Mouse (Mus musculus) splenic B cell, adult 2 months (primary cell): ENCODE data around the gene Tnrc18.

Experiments
- DNase-seq: peaks from one replicate; pipeline ENCODE4 v3.0.0-alpha.2; 2011; ENCODE audit warnings: low read depth, low spot score
- H3K27me3 ChIP-seq: 2 replicates; pipeline ENCODE4 v1.6.1; 2012; ENCODE audit warnings: mild to moderate bottlenecking, low read length, moderate library complexity, mixed read lengths; ENCODE audit not compliant: control insufficient read depth, poor library complexity, insufficient read depth, severe bottlenecking
- H3K36me3 ChIP-seq: 2 replicates; pipeline ENCODE4 v1.6.1; 2012; ENCODE audit warnings: mild to moderate bottlenecking, low read length, moderate library complexity, mixed read lengths; ENCODE audit not compliant: control insufficient read depth, poor library complexity, insufficient read depth, severe bottlenecking

The Tnrc18 gene

DNA sequence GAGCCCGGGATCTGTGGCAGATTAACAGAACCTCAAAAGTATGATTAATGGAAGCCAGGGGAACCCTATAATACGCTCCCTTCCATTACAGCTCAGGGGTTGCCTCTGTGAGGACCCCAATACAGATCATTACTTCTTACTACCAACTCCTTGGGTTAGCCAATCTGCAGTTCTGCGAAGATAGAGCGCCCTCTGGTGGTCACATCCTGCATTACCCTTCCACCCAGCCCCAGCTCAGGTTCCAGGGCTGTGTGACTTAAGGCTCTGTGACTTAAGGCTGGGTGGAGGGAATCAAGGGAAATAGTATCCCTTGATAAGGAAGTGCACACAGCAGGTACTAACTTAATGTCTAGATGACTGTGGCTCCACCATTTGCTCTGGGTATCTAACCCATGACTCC, 99.4 kb downstream of the Tnrc18 start:
- DNase-seq, result peak; percentile 82
- Histone ChIP-seq H3K27me3 (no peaks in the 10 kb centered on the region), H3K36me3 (no peaks in the 10 kb centered on the region)

DNA sequence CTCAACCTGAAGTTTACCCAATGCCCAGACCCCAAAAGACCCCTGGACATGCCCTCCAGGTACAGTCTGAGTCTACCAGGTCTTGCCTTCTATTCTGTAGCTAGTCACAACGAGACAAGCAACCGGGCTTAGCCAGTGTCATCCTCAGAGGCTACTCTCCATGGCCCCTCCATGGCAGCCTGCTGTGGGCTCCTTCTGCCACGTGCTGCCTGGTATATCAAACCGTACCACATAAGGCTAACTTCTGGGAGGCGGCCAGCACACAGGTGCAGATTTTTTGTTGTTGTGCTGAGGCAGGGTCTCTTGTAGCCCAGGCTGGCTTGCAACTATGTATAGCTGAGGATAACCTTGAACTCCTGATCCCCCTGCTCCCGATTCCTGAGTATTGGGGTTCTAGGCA, 101.4 kb downstream of the Tnrc18 start:
- H3K36me3 ChIP-seq, result no peaks in the 10 kb centered on the region
- DNase-seq, result no peak
- H3K27me3 ChIP-seq, result no peaks in the 10 kb centered on the region; the same call in 1 of the 2 replicates

DNA sequence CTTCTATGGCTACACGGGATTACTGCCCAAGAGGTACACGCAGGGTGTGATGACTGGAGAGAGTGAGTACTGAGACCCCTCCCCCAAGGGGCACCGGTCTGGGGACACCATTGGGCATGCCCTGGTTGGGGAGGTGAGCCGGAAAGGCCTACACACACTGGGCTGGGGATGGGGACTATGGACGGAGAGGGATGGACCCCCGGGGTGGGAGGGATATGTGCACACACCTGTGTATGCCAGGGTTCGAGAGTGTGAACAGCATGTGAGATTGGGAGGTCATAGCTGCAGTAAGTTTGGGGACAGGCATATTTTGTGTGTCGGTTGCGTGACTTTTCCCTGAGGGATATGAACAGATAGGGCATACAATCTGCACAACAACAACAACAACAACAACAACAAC, 102.4 kb downstream of the Tnrc18 start:
- no peaks in the 10 kb centered on the region; the same call in 1 of the 2 replicates for H3K27me3 ChIP-seq
- H3K36me3 ChIP-seq, result no peaks in the 10 kb centered on the region
- no peak for DNase-seq

DNA sequence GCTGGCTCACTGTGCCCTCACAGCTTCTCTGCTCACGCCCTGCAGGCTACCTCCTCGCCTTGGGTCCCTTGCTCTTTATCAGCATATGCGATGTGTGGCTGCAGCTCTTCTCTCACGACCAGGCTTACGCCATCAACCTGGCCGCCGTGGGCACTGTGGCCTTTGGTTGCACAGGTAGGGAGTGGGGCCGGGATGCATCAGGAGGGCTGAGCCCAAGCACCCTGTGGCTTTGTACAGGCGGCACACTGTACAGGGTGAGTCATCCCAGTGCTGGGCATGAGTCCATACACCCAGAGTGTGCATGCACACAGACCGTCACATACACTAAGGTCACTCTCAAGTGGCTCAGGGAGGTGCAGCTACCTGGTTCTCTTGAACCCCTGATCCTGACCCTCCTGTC, 103.5 kb downstream of the Tnrc18 start:
- DNase-seq, result no peak
- Histone ChIP-seq H3K27me3 (no peaks in the 10 kb centered on the region; the same call in 1 of the 2 replicates), H3K36me3 (no peaks in the 10 kb centered on the region)

DNA sequence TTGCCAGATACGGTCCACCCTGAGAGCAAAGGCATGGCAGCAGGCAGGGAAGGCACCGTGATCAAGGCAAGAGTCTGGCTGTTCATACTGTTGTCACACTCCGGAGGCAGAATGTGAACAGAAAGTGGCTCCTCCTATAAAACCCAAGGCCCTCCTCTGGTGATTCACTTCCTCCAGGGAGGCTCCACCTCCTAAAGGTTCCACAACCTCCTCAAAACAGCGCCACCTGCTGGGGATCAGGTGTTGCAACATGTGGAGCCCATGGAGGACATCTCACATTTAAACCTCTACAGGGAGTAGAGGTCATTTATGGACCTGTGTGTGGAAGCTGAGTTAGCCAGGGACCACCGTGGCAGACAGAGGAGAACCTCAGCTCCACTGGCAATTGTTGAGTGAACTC, 105.1 kb downstream of the Tnrc18 start:
- DNase-seq, result no peak
- no peaks in the 10 kb centered on the region; the same call in 1 of the 2 replicates for H3K27me3 ChIP-seq
- no peaks in the 10 kb centered on the region for H3K36me3 ChIP-seq

DNA sequence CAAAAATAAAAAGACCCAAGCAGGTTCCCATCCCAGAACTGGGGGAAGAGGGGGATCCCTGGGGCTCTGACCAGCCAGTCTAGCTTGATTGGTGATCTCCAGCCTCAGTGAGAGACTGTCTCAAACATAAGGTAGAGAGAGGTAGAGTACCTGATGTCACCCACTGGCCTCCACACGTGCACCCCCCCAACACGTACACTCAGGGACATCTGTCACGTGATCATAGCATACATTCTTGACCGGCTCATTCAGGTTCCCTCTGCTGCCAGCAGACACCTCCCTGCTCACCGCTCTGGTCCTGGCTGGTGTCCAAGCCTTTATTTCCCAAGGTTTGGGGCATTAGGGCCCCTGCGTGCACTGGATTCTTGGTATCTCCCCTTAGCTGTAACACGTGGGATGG, 108.0 kb downstream of the Tnrc18 start:
- no peaks in the 10 kb centered on the region for H3K36me3 ChIP-seq
- no peaks in the 10 kb centered on the region; the same call in 1 of the 2 replicates for H3K27me3 ChIP-seq
- DNase-seq, result no peak

DNA sequence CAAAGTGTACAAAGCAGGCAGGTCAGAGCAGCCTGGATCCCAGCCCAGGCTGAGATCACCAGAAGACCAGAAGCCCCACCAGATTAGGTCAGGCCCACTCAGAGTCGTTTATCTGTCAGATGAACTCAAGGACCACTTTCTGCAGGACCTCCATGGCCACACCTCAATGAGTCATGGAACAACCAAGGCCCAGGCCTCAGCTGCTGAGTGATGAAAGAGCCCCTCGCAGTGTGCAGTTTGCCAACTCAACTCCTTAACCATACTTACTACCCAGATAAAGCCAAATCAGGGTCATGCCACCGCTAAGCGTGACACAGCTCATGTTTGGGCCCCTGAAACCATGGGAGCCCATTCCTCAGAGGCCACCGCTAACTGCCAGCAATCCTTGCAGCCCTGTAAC, 109.8 kb downstream of the Tnrc18 start:
- no peak for DNase-seq
- no peaks in the 10 kb centered on the region; the same call in 1 of the 2 replicates for H3K27me3 ChIP-seq

DNA sequence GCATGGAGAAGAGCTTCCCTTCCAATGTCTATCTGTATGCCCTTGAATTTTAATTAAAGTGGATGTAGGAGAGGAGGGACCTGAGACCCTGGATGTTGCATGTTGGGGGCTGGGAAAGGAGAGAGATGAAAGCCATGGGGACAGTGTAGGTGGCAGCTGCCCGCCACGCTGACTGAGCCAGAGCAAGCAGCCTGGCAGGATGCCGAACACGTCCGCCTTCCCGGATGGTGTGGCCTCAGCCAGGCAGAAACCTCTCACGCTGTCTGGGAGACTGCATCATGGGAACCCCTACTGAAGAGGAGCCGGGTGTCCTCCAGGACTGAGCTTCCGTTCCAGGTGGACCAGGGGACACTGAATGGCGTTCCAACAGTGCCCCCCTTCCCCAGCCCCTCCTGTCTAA, 113.9 kb downstream of the Tnrc18 start:
- Histone ChIP-seq H3K36me3 (no peaks in the 10 kb centered on the region), H3K27me3 (no peaks in the 10 kb centered on the region)
- DNase-seq, result no peak

More for the DNA sequence above, 109.8 kb downstream of the Tnrc18 start:
- no peaks in the 10 kb centered on the region for H3K36me3 ChIP-seq

DNA sequence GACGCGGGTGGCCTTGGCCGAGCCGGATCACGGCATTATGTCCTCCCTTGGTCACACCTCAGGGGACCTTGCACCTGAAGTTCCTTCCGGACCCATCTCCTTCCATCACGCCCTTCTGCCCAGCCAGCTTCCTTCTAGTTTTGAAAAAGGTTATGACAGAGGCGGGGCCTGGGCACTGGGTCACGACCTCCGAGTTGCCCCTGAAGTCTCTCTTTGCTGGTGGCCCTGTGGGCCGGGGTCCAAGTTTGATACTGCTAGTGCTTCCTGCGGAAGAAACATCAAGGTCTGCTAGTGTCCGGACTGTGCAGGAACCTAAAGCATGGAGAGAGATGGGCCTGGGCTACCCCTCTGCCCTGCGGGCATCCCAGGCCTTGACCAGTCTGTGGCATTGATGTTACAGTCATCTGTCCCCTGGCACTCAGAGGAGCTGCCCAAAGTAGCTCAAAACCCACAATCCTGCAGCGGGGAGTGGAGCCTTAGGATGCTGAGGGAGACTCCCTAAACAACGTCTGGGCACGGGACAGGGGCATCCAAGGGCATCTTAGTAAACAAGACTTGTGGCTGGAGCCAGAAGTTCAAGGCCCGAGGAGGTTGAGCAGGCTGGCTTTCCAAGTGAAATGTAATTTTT, 114.8 kb downstream of the Tnrc18 start:
- Histone ChIP-seq H3K27me3 (no peaks in the 10 kb centered on the region), H3K36me3 (no peaks in the 10 kb centered on the region)
- DNase-seq, result no peak

DNA sequence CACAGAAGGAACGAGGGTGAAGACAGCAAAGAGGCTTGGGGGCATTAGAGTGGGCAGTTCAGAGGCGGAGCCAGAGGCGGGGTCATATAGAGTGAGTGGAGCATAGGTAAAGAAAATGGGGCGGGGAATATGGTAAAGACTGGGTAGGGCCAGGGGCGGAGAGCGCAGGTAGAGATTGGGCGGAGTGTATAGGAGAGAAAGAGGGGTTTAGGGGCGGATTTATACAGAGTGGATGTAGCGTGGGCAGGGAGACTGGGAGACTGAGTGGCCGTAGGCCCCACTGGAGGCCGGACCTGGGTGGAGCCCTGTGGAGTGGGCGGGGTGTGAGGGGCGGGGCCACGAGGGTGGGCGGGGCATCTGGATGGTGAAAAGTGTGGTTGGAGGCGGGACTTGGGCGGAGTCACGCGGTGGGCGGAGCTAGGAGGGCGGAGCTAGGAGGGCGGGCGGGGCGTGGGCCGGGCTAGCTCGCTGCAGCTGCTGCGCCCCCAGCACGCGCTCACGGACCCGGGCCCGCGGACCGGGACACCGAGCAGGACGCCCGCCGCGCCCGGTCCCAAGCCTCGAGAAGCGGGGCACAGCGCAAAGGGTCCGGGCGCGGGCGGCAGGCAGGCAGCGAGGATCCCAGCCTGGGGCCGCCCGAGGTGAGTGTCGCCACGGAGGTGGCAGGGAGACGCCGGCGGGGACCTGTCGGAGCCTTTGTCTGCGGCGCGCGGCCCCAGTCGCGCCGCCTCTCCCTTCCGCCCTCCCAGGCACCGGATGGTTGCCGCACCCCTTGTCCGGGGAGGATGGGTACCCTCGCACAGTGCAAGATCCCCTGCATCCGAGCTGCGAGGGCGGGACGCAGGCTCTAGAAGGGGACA, 115.6 kb downstream of the Tnrc18 start:
- peak; percentile 70 for DNase-seq
- Histone ChIP-seq H3K36me3 (no peaks in the 10 kb centered on the region), H3K27me3 (no peaks in the 10 kb centered on the region)

DNA sequence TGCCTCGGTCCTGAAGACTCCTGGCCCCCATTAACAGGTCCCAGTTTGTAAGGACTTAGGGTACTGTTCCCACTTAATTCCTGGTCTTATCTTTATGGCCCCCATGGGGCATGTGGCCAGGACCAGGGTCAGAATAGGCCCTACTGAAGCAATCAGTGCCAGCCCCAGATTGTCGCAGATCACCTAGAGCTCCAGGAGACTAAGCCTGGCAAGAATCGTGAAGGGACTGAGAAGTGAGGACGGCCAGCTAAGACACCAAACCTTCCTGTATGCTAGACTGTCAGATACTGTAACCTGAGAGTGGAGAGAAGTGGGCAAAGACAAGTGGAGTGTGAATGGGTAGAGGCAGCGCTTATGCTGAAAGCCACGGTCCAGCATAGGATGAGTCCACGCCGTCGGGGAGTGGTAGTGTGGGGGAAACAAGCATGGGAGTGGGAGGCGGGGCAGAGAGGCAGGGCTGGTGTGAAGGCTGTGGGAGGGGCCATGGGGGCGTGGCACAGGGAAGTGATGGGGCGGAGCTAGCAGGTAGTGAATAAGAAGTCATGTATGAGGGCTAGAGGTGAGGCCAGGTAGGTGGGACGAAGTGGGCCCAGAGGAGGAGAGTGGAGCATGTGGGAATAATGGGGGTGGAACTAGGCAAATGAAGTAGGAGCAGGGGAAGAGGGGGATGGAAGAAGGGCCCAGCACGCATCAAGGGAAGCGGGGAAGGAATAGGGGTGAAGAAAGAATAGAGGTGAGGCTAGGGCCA, 116.4 kb downstream of the Tnrc18 start:
- Histone ChIP-seq H3K27me3 (no peaks in the 10 kb centered on the region), H3K36me3 (no peaks in the 10 kb centered on the region)
- DNase-seq, result peak; percentile 48

DNA sequence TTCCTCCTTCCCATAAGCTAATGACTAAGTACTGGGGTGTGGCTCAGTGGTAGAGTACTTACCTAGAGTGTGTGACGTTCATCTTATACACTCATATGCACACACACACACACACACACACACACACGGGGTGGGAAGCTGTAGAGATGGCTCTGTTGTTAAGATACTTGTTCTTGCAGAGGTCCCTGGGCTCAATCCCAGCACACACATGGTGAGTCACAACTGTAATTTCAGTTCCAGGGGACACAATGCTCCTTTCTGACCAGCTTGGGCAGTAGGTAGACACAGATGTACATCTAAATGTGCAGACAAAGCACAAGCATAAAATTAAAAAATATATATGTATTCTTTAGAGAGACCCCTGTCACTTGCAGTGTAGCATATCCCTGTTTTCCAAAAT, 119.7 kb downstream of the Tnrc18 start:
- H3K27me3 ChIP-seq, result no peaks in the 10 kb centered on the region
- no peaks in the 10 kb centered on the region for H3K36me3 ChIP-seq
- no peak for DNase-seq

DNA sequence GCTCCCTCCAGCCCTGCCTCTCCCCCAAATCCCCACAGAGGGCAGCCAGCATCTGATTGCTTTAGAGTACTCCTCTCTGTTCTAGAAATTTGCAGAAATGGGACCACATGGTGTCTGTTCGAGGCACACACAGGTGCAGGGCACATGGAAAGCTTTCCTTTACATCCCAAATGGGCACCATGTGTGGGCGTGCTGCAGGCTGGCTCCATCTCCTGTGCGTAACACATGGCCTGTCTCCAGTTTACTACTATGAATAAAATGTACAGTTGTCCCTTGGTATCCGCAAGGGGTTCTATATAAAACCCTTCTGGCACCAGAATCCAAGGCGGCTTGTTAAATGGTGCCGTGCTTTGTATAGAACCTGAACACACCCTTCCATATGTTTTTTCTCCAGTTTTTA, 120.6 kb downstream of the Tnrc18 start:
- DNase-seq, result no peak
- Histone ChIP-seq H3K27me3 (no peaks in the 10 kb centered on the region), H3K36me3 (no peaks in the 10 kb centered on the region)

DNA sequence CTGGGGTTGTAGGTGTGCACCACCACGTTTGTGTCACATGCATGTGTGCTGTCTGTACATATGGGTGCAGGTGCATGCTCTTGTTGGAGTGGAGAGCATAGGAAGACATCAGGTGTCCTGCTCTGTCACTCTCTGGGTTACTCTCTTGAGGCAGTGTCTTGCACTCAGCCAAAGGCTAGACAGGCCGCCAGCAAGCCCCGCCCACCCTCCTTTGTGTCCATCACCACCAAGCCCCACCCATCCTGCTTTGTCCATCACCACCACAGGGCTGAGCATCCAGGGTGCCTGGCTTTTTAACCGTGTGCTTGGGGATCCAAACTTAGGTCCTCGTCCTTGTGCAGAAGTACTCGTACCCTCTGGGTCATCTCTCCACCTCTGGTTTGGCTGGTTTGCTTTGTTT, 121.2 kb downstream of the Tnrc18 start:
- DNase-seq, result no peak
- H3K36me3 ChIP-seq, result no peaks in the 10 kb centered on the region
- no peaks in the 10 kb centered on the region for H3K27me3 ChIP-seq
